Mouse (Mus musculus) gastrocnemius, adult 8-10 months (tissue): ENCODE results near the gene Tbc1d22a. TPM values are rescaled to one million over a fixed set of nuclear protein-coding genes. Genes with fewer than 3 reads are reported as not detected.

ENCODE experiments used
- DNase-seq, 2 experiments: peaks; one replicate each; pipeline ENCODE4 v3.0.0; 2022; ENCODE audit warnings: low spot score in 2 of 2
- total RNA-seq, 4 experiments: library from RNA; stranded (reverse); gene quantifications; 2 replicates each; pipeline ENCODE4 v1.2.4; 2022

Tbc1d22a gene
- total RNA-seq, 4 experiments from 2014 or later: 14.7 to 15.7 (median 15.3) TPM

DNA sequence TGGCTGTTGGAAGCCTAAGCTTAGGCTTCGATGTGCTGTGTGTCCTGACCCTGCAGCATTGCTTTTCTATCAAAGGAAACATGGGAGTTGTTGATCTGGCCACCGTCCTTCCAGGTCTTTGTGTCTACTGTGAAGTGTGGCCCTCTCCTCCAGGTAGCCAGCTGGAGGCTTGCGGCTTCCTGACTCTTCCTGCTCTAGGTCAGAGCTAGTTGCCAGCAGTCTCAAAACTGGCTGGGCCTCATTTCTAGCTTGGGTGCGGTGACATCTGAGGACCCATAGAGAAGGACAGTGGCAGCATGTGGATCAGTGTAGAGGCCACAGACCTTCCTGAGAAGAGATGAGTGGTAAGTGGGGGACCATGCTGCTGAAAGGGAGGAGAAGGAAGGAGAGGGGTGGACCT is 120.0 kb downstream of the Tbc1d22a start:
- no peak for DNase-seq

DNA sequence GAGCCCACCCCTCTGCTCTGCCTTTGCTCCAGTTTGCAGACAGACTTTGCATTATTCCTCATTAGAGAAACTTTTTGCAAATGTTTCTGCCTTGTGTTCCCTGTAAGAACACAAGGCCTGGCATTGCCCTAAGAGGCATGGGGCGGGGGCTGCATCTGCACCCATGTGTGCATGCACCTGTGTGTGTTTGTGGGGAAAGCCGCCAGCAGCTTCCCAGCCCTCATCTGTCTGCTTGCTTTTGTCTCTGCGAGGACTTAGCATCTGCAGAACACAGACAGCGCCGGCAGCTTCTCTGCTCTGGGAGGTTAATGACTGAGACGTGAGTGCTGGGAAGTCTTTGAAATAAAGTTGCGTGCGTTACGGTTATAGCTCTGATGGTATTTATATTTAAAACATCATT is 120.5 kb downstream of the Tbc1d22a start:
- no peak for DNase-seq

DNA sequence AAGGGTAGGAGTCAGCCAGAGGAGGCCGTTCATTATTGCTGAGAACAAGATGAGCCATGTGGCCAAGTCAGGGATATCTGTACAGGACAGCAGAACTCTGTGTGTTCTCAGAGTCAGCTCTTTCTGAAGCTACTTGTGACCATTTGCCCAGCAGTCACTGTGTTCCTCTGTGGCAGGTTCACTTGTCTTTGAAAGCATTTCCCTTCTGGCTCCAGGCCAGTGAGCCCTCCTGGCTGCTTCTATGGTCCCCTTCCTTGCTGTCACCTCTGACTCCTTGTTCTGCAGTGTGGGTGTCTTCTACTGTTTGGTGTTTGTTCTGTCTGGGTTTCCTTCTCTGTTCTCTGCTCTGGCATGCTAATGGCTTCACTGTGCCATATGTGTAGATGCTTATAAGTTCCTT is 121.5 kb downstream of the Tbc1d22a start:
- DNase-seq: no peak

DNA sequence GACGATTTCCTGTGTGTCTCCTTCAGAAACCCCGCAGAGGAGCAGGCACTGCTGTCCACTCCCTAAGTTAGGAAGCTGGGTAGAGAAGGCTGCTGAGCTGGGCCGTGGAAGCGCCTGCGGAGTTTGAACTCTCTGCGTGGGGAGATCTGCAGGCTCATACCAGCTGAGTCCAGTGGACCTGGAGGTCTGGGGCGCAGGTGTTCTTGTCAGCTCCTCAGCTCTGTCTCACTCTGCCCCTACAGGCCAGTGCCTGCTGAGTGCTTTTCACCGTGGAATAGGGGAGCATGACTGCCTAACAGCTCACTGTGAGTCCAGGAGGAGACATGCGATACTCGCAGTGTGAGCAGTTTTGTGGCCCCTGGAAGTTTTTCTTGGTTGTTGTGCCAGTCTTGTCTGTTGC is 123.5 kb downstream of the Tbc1d22a start:
- no peak for DNase-seq

DNA sequence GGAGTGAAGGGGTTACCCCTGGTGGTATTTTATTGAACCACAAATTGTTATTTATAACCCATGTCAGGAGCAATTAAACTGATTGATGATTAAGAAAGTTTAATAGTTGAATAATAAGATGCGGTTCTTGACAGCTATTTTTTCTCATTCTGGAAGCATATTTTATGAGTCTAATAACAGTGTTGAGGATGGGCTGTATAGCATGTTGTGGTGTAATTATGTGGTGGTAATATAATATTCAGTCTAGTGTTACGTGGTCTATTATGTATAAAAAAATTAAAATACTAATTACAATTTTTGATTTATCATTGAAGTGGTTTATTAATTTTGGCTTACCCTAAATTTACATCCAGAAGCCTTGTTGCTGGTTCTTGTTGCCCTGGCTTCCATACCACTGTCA is 125.5 kb downstream of the Tbc1d22a start:
- no peak for DNase-seq

- DNase-seq: no peak
These were observed 126.5 kb downstream of the Tbc1d22a start for GRCm38 (mm10) chr15:86340766-86341165.

- DNase-seq: no peak
These were observed 128.5 kb downstream of the Tbc1d22a start for GRCm38 (mm10) chr15:86342637-86343375.

DNA sequence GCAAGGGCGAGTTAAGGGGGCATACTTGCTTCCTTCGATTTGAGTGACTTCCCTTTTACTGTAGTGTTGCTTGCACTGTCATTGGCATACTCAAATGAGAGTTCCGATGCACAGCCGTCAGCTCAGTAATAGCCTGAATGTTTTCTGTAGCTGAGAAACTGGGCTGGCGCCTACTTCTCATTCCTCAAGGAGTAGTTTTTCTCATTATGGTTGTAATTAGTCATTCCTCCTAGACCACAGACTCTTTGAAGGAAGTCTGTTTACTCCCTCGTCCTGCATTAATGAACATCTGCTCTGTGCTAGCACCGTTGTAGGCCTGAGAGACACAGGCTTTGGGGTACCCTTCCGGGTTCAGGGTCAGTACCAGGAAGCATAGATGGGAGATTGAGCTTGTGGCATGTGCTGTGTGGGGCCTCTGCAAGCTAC is 130.7 kb downstream of the Tbc1d22a start:
- no peak for DNase-seq

GRCm38 (mm10) chr15:86345907-86346306 is 131.6 kb downstream of the Tbc1d22a start:
- no peak for DNase-seq

DNA sequence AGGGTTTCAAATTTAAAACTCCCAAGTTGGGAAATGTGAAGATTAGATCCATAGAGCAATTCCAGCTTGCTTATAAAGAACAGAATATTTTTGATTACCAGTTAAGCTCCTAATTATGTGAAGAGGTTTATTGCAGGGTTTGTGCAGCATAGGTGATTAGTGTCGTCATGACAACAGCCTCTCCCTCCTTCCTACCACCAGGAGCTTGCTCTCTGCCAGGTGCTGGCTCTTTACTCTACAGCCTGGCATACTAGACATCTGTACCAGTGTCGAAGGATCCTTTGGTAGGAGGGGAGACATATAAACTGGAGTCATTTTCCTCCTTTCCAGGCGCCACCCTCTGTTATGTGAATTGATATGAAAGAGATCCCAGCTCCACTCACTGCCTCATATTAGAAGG is 132.3 kb downstream of the Tbc1d22a start:
- DNase-seq: no peak

DNA sequence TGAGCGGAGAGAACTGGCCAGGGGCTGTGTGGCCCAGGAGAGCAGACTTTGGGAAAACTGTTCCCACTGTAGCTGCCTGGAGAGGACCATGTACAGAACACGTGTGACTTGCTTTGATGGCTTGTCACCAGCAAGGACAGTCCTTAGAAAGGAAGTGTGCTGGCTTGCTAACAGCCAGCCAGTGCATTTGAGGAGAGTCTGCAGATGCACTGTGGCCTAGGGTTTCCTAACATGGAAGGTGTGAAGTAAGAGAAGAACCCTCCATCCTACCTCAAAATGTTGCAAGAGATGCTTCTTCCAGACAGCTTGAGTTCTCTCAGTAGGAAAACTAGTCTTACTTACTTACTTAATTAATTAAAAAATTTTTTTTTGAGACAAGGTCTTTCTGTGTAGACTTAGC is 140.7 kb downstream of the Tbc1d22a start:
- no peak for DNase-seq

DNA sequence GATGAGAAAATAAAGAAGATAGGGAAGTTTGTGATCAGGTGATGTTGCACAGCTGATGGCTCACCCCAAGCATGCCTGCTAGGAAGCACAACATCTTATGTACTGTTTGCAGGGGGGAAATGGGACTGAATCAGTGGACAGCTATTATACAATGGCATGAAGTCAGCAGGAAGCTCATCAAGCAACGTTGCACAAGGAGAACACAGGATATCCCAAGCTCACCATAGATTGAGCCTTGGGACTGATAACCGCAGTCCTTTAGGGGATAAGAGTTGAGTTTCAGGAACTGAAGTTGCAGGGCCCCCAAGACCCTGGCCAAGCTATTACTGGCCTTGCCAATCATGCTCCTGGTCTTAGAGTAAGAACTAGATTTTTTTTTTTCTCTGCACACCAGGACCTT is 141.6 kb downstream of the Tbc1d22a start:
- DNase-seq: no peak

- no peak for DNase-seq
These were observed 146.1 kb downstream of the Tbc1d22a start for GRCm38 (mm10) chr15:86360376-86360775.

- no peak for DNase-seq
These were observed 148.3 kb downstream of the Tbc1d22a start for GRCm38 (mm10) chr15:86362306-86363150.

- DNase-seq: no peak
These were observed 149.6 kb downstream of the Tbc1d22a start for GRCm38 (mm10) chr15:86363841-86364295.

DNA sequence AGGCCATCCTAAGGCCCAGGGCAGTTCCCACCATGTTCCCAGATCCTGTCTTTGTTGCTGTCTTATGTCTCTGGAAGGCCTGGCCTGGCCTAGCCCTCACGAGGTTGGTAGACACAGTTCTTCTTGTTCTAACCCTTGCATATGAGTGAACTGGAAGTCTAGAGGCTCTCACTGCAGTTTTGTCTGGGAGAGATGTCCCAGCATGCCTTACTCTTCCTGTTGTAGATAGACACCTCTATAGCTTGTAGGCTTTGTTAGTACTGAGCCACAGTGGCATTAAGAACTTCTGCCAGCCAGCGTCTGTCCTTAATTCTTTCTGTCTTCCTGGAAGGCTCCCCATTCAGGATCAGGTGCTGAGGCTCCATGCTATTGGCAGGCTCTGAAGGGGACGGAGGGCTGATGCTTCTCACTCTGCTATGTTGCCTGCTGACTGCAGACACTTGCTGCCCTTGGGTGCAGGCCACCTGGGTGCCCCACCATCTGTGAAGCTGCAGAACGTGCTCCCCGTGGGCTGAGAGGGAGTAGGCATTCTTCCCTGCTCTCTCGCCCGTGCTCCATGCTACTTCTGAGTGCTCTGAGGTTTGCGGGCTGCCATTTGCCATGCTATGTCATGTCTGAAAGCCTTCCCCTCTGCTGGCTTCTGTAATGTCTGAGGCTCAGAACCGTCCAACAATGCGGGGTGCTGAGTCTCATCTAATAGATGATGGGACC is 150.8 kb downstream of the Tbc1d22a start:
- no peak for DNase-seq

DNA sequence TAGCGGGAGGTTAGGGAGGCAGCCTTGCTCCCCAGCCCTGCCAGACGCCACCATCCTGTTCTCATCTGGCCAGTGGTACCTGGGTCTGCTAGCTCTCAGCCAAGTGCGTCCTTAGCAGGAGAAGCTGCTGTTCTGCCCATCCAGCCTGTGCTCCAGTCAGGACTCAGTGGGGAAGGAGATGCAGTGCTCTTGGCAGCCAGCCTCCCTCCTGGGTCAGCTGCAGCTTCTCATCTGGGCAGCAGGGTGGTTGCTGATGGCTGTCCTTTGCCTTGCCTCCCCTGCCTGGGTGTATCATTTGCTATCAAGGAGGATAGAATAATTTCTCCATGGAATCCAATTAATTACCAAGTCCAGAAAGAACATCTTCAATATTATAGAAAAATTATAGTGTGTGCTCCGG is 152.5 kb downstream of the Tbc1d22a start:
- DNase-seq: no peak

- no peak for DNase-seq
These were observed 153.0 kb downstream of the Tbc1d22a start for GRCm38 (mm10) chr15:86367247-86367646.

DNA sequence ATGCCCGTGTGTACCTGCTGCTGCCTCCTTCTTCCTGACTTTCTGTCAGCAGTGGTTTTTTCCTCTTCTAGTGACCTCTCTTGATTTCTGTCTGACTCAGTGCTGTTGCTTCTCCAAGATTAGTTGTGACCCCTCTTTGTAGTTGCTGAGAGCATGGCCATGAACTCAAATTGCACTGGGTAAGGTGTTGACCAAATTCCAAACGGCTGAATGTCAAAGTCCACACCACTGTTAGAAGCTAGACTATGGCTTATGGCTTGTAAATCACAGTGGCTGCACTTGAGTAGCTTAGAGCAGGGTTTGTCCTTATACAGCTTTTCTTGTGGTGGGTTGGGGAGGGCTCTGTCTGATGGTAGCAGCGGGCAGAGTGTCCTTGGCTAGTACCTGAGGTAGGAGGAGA is 156.6 kb downstream of the Tbc1d22a start:
- DNase-seq: no peak

DNA sequence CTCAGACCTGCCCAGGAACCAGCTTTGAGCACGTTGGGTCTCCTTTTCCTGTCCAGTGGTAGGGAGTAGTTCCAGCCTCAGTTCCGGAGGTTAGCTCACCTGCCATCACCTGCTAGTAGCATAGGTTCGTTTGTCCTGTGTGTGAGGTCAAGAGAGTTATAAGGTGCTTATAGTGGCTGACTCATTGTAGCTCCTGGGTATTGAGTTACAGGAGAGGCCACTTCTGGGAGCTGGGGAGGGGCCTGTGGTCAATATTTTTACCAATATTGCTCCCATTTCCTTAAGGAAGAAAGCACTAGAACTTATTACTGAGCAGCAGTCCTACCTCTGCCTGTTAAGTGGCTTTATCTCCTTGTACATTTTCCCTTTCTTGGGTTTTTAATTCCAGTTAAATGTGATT is 161.0 kb downstream of the Tbc1d22a start:
- no peak for DNase-seq

GRCm38 (mm10) chr15:86375860-86376394 is 161.7 kb downstream of the Tbc1d22a start:
- no peak for DNase-seq

- DNase-seq: no peak
These were observed 169.0 kb downstream of the Tbc1d22a start for GRCm38 (mm10) chr15:86383278-86383677.
